Comparison of ENCODE assay signal across 9 mouse cellular contexts in the genomic region with DNA sequence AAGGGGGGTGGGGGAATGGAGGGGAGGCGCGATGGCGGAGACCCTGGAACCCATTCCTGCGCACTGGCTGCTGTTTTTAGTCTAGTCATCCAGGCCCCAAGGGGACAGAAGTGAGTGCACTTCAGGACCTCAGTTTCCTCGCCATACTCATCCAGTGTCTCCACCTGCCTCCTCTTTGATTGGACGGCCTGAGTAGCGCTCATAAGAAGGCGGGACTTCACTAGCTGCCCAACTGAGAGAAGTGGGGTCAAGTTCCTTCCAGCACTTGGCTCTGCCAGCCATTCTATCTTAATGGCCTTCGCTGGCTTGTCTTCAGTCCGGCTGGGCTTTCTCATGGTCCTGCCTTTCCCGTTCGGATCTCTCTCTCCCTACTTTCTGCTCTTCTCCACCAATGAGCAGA. TPM values are rescaled to one million over a fixed set of nuclear protein-coding genes. Genes with fewer than 3 reads are reported as not detected.
A peak's percentile ranks its signal among the peaks of the same experiment; 100 is the strongest.
DNase-seq lines count a peak whose midpoint lies in the region; ATAC-seq and TF ChIP-seq lines count a peak whose summit lies in the region.
"Had no signal": no experiment of that assay in that cellular context is flagged by ENCODE, and none has a peak within 500 bp of the region (broad histone marks: within the 10 kb centered on the region; RNA-seq: fewer than 3 reads in every experiment).

No protein-coding gene starts in this region.

- no peak overlapping the region for H3K9ac ChIP-seq in embryonic facial prominence, embryonic 12.5 days
- no peak overlapping the region; the same call in 1 of the 2 replicates for H3K9ac ChIP-seq in limb, embryonic 12.5 days (replicated peaks)

- 0 out of 2 replicates have a peak, but pooled peaks cover 5% of the 10 kb centered on the region for H3K9me3 ChIP-seq in E14TG2a.4 (ENCODE audit: low read length)
- peaks cover 3% of the 10 kb centered on the region; the same call in 1 of the 2 replicates for H3K9me3 ChIP-seq in embryonic facial prominence, embryonic 12.5 days
- H3K9me3 ChIP-seq in limb, embryonic 12.5 days = peaks cover 6% of the 10 kb centered on the region; the same call in 1 of the 2 replicates

- 17% methylated on average over 12 of the region's 12 CpGs for WGBS in embryonic facial prominence, embryonic 12.5 days
- 11% methylated on average over 12 of the region's 12 CpGs for WGBS in limb, embryonic 12.5 days

- intact Hi-C loops in heart, postnatal 14 days (cut with DNase I) = no loop called here

- no peak for TF ChIP-seq CTCF in E14TG2a.4 (conservative IDR thresholded peaks at IDR 0.05; ENCODE audit: low read length)

- H3K4me1 ChIP-seq in E14TG2a.4 (replicated peaks; ENCODE audit: low read depth, low read length) = peaks cover 38% of the 10 kb centered on the region
- H3K4me1 ChIP-seq in embryonic facial prominence, embryonic 12.5 days = peaks cover 10% of the 10 kb centered on the region; the same call in 1 of the 2 replicates
- H3K4me1 ChIP-seq in limb, embryonic 12.5 days (replicated peaks) = peaks cover 15% of the 10 kb centered on the region

- H3K36me3 ChIP-seq in E14TG2a.4 (ENCODE audit: insufficient read depth, low read length) = no peaks in the 10 kb centered on the region
- no peaks in the 10 kb centered on the region for H3K36me3 ChIP-seq in embryonic facial prominence, embryonic 12.5 days
- no peaks in the 10 kb centered on the region for H3K36me3 ChIP-seq in limb, embryonic 12.5 days

- H3K27ac ChIP-seq in embryonic facial prominence, embryonic 12.5 days = no peak overlapping the region
- H3K27ac ChIP-seq in limb, embryonic 12.5 days = no peak overlapping the region

- no peak for ATAC-seq in embryonic facial prominence, embryonic 12.5 days (ENCODE audit: insufficient number of reproducible peaks, insufficient read depth, low FRiP score, low TSS enrichment)
- ATAC-seq in limb, embryonic 12.5 days (ENCODE audit: insufficient number of reproducible peaks, insufficient read depth, low FRiP score, low TSS enrichment, low read depth) = no peak

- peak; percentile 97 for DNase-seq in heart, adult 11 months
- DNase-seq in heart, postnatal 14 days = no peak
- no peak for DNase-seq in thymus, postnatal 36 days
- DNase-seq in testis, postnatal 10 days (ENCODE audit: low spot score) = no peak
- no peak for DNase-seq in thymus, postnatal 25 days

- 0 out of 2 replicates have a peak, but pooled peaks cover 6% of the 10 kb centered on the region for H3K27me3 ChIP-seq in E14TG2a.4 (ENCODE audit: insufficient read depth, low read length)
- H3K27me3 ChIP-seq in embryonic facial prominence, embryonic 12.5 days = peaks cover 4% of the 10 kb centered on the region; the same call in 1 of the 2 replicates
- peaks cover 19% of the 10 kb centered on the region for H3K27me3 ChIP-seq in limb, embryonic 12.5 days

- H3K4me2 ChIP-seq in embryonic facial prominence, embryonic 12.5 days (replicated peaks) = peak overlapping the region; percentile 95
- H3K4me2 ChIP-seq in limb, embryonic 12.5 days = peak overlapping the region; percentile 95

- peak overlapping the region; percentile 77 for H3K4me3 ChIP-seq in E14TG2a.4 (replicated peaks; ENCODE audit: low read length)
- no peak overlapping the region for H3K4me3 ChIP-seq in embryonic facial prominence, embryonic 12.5 days
- peak overlapping the region; percentile 59 for H3K4me3 ChIP-seq in limb, embryonic 12.5 days (replicated peaks)

RNA-seq across cellular contexts. Expression of a gene that starts 10.8 kb away (rescaled TPM):
- 1 to 10 TPM; 3.5 to 5.1 TPM for total RNA-seq in heart, postnatal 14 days (2021)
- polyA plus RNA-seq in embryonic facial prominence, embryonic 12.5 days (2016; fragmentation: Nextera tagmentation; extraction: Ambion mirVana) = 1.9 and 2.1 TPM in 2 replicates
- 1.2 TPM in 2 replicates for polyA plus RNA-seq in limb, embryonic 12.5 days (2016; fragmentation: Nextera tagmentation; extraction: Ambion mirVana)
- total RNA-seq: CH12.LX had no signal

RNA-seq across cellular contexts. Expression of a gene that starts 29.2 kb away (rescaled TPM):
- total RNA-seq in heart, postnatal 14 days (2021) = 1 to 10 TPM; 1.6 to 3.1 TPM
- polyA plus RNA-seq in embryonic facial prominence, embryonic 12.5 days (2016; fragmentation: Nextera tagmentation; extraction: Ambion mirVana) = 4.2 and 4.6 TPM in 2 replicates
- 2.0 and 3.7 TPM in 2 replicates for polyA plus RNA-seq in limb, embryonic 12.5 days (2016; fragmentation: Nextera tagmentation; extraction: Ambion mirVana)
- total RNA-seq: CH12.LX had no signal

RNA-seq across cellular contexts. Expression of a gene that starts 49.6 kb away (rescaled TPM):
- not detected for total RNA-seq in heart, postnatal 14 days (2021)
- polyA plus RNA-seq in embryonic facial prominence, embryonic 12.5 days (2016; fragmentation: Nextera tagmentation; extraction: Ambion mirVana) = 10.3 and 12.2 TPM in 2 replicates
- polyA plus RNA-seq in limb, embryonic 12.5 days (2016; fragmentation: Nextera tagmentation; extraction: Ambion mirVana) = 6.5 and 7.4 TPM in 2 replicates
- total RNA-seq: CH12.LX had no signal
